In genomic region chr15:27925865-27926264, GRCm38 (mm10) we compare ENCODE assay signal across 8 mouse cellular contexts.
DNase-seq lines count a peak whose midpoint lies in the region; ATAC-seq and TF ChIP-seq lines count a peak whose summit lies in the region.

No protein-coding gene starts in this region.

- WGBS in hindbrain, embryonic 16.5 days = 42% methylated on average over 8 of the region's 8 CpGs
- WGBS in hindbrain, embryonic 13.5 days = 44% methylated on average over 8 of the region's 8 CpGs
- 46% methylated on average over 8 of the region's 8 CpGs for WGBS in heart, postnatal 0 days

- no peak for TF ChIP-seq CTCF in heart, postnatal 0 days (IDR thresholded peaks at IDR 0.05; ENCODE audit: low read depth)

- no peak for ATAC-seq in hindbrain, embryonic 16.5 days
- ATAC-seq in hindbrain, embryonic 13.5 days (ENCODE audit: low FRiP score) = no peak
- ATAC-seq in heart, postnatal 0 days (ENCODE audit: insufficient read depth, low read depth) = peak; percentile 36

- peaks cover 39% of the 10 kb centered on the region for H3K4me1 ChIP-seq in hindbrain, embryonic 16.5 days (ENCODE audit: control insufficient read depth, insufficient read depth, low read depth, low read length)
- H3K4me1 ChIP-seq in hindbrain, embryonic 13.5 days (replicated peaks) = peaks cover 67% of the 10 kb centered on the region
- peaks cover 18% of the 10 kb centered on the region for H3K4me1 ChIP-seq in heart, postnatal 0 days (ENCODE audit: control insufficient read depth, insufficient read depth)

- H3K36me3 ChIP-seq in hindbrain, embryonic 16.5 days (ENCODE audit: control insufficient read depth, insufficient read depth, low read length) = no peaks in the 10 kb centered on the region
- H3K36me3 ChIP-seq in hindbrain, embryonic 13.5 days = no peaks in the 10 kb centered on the region
- no peaks in the 10 kb centered on the region for H3K36me3 ChIP-seq in heart, postnatal 0 days (replicated peaks; ENCODE audit: control insufficient read depth, insufficient read depth, low read length)

- peak; percentile 72 for DNase-seq in T-cell, adult 2 months (ENCODE audit: low spot score)
- peak; percentile 67 for DNase-seq in heart, postnatal 0 days (ENCODE audit: low spot score)
- peak; percentile 36 for DNase-seq in mesoderm, embryonic 11.5 days (ENCODE audit: low read depth, low spot score)
- no peak for DNase-seq in layer of hippocampus, postnatal 14 days (ENCODE audit: low spot score in 2 of 2)
- no peak for DNase-seq in adrenal gland, postnatal 25 days
- no peak for DNase-seq in urinary bladder, adult 2 months (ENCODE audit: low spot score)

- no peak overlapping the region for H3K4me3 ChIP-seq in hindbrain, embryonic 16.5 days (ENCODE audit: low read length)
- no peak overlapping the region for H3K4me3 ChIP-seq in hindbrain, embryonic 13.5 days
- H3K4me3 ChIP-seq in heart, postnatal 0 days (ENCODE audit: low read depth, low read length) = no peak overlapping the region

- no peaks in the 10 kb centered on the region for H3K27me3 ChIP-seq in hindbrain, embryonic 16.5 days (replicated peaks; ENCODE audit: control insufficient read depth, insufficient read depth, low read length)
- H3K27me3 ChIP-seq in hindbrain, embryonic 13.5 days = no peaks in the 10 kb centered on the region
- H3K27me3 ChIP-seq in heart, postnatal 0 days (ENCODE audit: control insufficient read depth, insufficient read depth, low read length) = no peaks in the 10 kb centered on the region

- no peak overlapping the region for H3K9ac ChIP-seq in hindbrain, embryonic 16.5 days (ENCODE audit: low read depth, low read length)
- H3K9ac ChIP-seq in hindbrain, embryonic 13.5 days = no peak overlapping the region
- H3K9ac ChIP-seq in heart, postnatal 0 days (replicated peaks; ENCODE audit: low read depth, low read length) = no peak overlapping the region

- TF ChIP-seq EP300 in heart, postnatal 0 days (IDR thresholded peaks at IDR 0.05; ENCODE audit: low read depth) = no peak

- H3K4me2 ChIP-seq in hindbrain, embryonic 16.5 days (ENCODE audit: low read length) = no peak overlapping the region
- no peak overlapping the region for H3K4me2 ChIP-seq in hindbrain, embryonic 13.5 days
- H3K4me2 ChIP-seq in heart, postnatal 0 days (ENCODE audit: low read depth, low read length) = peak overlapping the region; percentile 2; the same call in 1 of the 2 replicates

- peak overlapping the region; percentile 1; the same call in 1 of the 2 replicates for H3K27ac ChIP-seq in hindbrain, embryonic 16.5 days (ENCODE audit: low read depth, low read length)
- H3K27ac ChIP-seq in hindbrain, embryonic 13.5 days = no peak overlapping the region
- H3K27ac ChIP-seq in heart, postnatal 0 days (ENCODE audit: low read depth) = peak overlapping the region; percentile 51

- H3K9me3 ChIP-seq in hindbrain, embryonic 16.5 days (ENCODE audit: control insufficient read depth, low read length) = no peaks in the 10 kb centered on the region
- H3K9me3 ChIP-seq in hindbrain, embryonic 13.5 days = no peaks in the 10 kb centered on the region
- no peaks in the 10 kb centered on the region for H3K9me3 ChIP-seq in heart, postnatal 0 days (replicated peaks; ENCODE audit: control insufficient read depth, low read length)

Comparison
In these comparisons a context has a peak if more than half of its experiments do, and no peak if none do; other contexts are left out.
1. DNase-seq: peak in T-cell, adult 2 months (single experiment), heart, postnatal 0 days (single experiment) and mesoderm, embryonic 11.5 days (single experiment); none in layer of hippocampus, postnatal 14 days (0 of 2), adrenal gland, postnatal 25 days (single experiment) and urinary bladder, adult 2 months (single experiment).